Mouse (Mus musculus) kidney, postnatal 10 days (tissue): Measurements from ENCODE around the gene Ptprg.

Experiments
- DNase-seq: peaks from one replicate; pipeline ENCODE4 v3.0.0; 2021; ENCODE audit warnings: mixed read lengths

The Ptprg gene

GRCm38 (mm10) chr14:11620962-11621568, 67.7 kb downstream of the Ptprg start:
- DNase-seq = no peak

- no peak for DNase-seq
These were observed 70.2 kb downstream of the Ptprg start for GRCm38 (mm10) chr14:11623576-11623975.

- no peak for DNase-seq
These were observed 77.4 kb downstream of the Ptprg start for GRCm38 (mm10) chr14:11630736-11631135.

GRCm38 (mm10) chr14:11631505-11631904, 78.2 kb downstream of the Ptprg start:
- DNase-seq = no peak

GRCm38 (mm10) chr14:11637673-11638072, 84.3 kb downstream of the Ptprg start:
- DNase-seq = no peak

GRCm38 (mm10) chr14:11639366-11639765, 86.0 kb downstream of the Ptprg start:
- no peak for DNase-seq

GRCm38 (mm10) chr14:11640372-11640771, 87.0 kb downstream of the Ptprg start:
- no peak for DNase-seq

- DNase-seq = no peak
These were observed 87.7 kb downstream of the Ptprg start for GRCm38 (mm10) chr14:11640996-11641395.

GRCm38 (mm10) chr14:11642977-11643376, 89.6 kb downstream of the Ptprg start:
- peak; percentile 23 for DNase-seq

- DNase-seq = no peak
These were observed 104.0 kb downstream of the Ptprg start for GRCm38 (mm10) chr14:11657374-11657773.

GRCm38 (mm10) chr14:11663661-11664215, 110.4 kb downstream of the Ptprg start:
- DNase-seq = no peak

GRCm38 (mm10) chr14:11664302-11664701, 111.0 kb downstream of the Ptprg start:
- no peak for DNase-seq

- no peak for DNase-seq
These were observed 111.7 kb downstream of the Ptprg start for GRCm38 (mm10) chr14:11665046-11665445.

- DNase-seq = no peak
These were observed 114.4 kb downstream of the Ptprg start for GRCm38 (mm10) chr14:11667762-11668161.

- no peak for DNase-seq
These were observed 117.5 kb downstream of the Ptprg start for GRCm38 (mm10) chr14:11670847-11671246.

GRCm38 (mm10) chr14:11672981-11673547, 119.7 kb downstream of the Ptprg start:
- DNase-seq = no peak

- DNase-seq = no peak
These were observed 124.9 kb downstream of the Ptprg start for GRCm38 (mm10) chr14:11678201-11678600.

- DNase-seq = no peak
These were observed 126.4 kb downstream of the Ptprg start for GRCm38 (mm10) chr14:11679741-11680140.

GRCm38 (mm10) chr14:11680621-11681020, 127.3 kb downstream of the Ptprg start:
- no peak for DNase-seq

GRCm38 (mm10) chr14:11682441-11682840, 129.1 kb downstream of the Ptprg start:
- peak; percentile 39 for DNase-seq

- DNase-seq = peak; percentile 43
These were observed 130.2 kb downstream of the Ptprg start for GRCm38 (mm10) chr14:11683386-11684081.

GRCm38 (mm10) chr14:11684104-11684503, 130.8 kb downstream of the Ptprg start:
- DNase-seq = no peak

GRCm38 (mm10) chr14:11687541-11687940, 134.2 kb downstream of the Ptprg start:
- no peak for DNase-seq

- DNase-seq = no peak
These were observed 134.8 kb downstream of the Ptprg start for GRCm38 (mm10) chr14:11688142-11688541.
